Mouse (Mus musculus) activated CD4-positive, CD25-positive, alpha-beta regulatory T cell, adult 4 months (primary cell): ENCODE results near the gene Rxrb. TPM values are rescaled to one million over a fixed set of nuclear protein-coding genes. Genes with fewer than 3 reads are reported as not detected.

Experiments used
- ATAC-seq: one replicate; pipeline ENCODE4 v1.8.0; 2017
- polyA plus RNA-seq, 2 experiments: library from polyadenylated mRNA; unstranded; fragments of 100-300 nt; shearing (Covaris generic); gene quantifications; one replicate each; pipeline ENCODE4 v1.2.1; 2017

Rxrb gene
- polyA plus RNA-seq, 2 experiments from 2014 or later = 7.2 to 9.0 TPM

GRCm38 (mm10) chr17:34068864-34069263, 37.3 kb downstream of the Rxrb start:
- no peak for ATAC-seq

GRCm38 (mm10) chr17:34072091-34072490, 40.5 kb downstream of the Rxrb start:
- no peak for ATAC-seq

- ATAC-seq = no peak
These were observed 43.7 kb downstream of the Rxrb start for GRCm38 (mm10) chr17:34075271-34075670.

GRCm38 (mm10) chr17:34077549-34077948, 45.9 kb downstream of the Rxrb start:
- peak; percentile 29 for ATAC-seq

GRCm38 (mm10) chr17:34078148-34078547, 46.5 kb downstream of the Rxrb start:
- ATAC-seq = no peak

GRCm38 (mm10) chr17:34079002-34079401, 47.4 kb downstream of the Rxrb start:
- ATAC-seq = no peak

GRCm38 (mm10) chr17:34079621-34080020, 48.0 kb downstream of the Rxrb start:
- ATAC-seq = peak; percentile 80

GRCm38 (mm10) chr17:34083104-34083503, 51.5 kb downstream of the Rxrb start:
- ATAC-seq = no peak

- no peak for ATAC-seq
These were observed 55.8 kb downstream of the Rxrb start for GRCm38 (mm10) chr17:34087386-34087785.

Other genes starting within 250 kb of the Rxrb start
- 1 to 10 TPM; 3.7 to 4.8 TPM for gene Angptl4, start 250.0 kb upstream of the Rxrb start, polyA plus RNA-seq
- 1 to 10 TPM; 1.9 to 3.3 TPM for gene Kank3, start 221.3 kb upstream of the Rxrb start, polyA plus RNA-seq
- 1,000 to 10,000 TPM; 1,524 to 2,342 TPM for gene Rps28, start 207.2 kb upstream of the Rxrb start, polyA plus RNA-seq
- 100 to 1,000 TPM; 389 to 432 TPM for gene Ndufa7, start 207.2 kb upstream of the Rxrb start, polyA plus RNA-seq
- 10 to 100 TPM; 11.4 to 15.9 TPM for gene Cd320, start 188.7 kb upstream of the Rxrb start, polyA plus RNA-seq
- not detected for gene Gm7029, start 158.0 kb upstream of the Rxrb start, polyA plus RNA-seq
- gene Kifc1, start 141.2 kb upstream of the Rxrb start, polyA plus RNA-seq = 1 to 10 TPM; 1.5 to 2.5 TPM
- gene Platr17, start 126.7 kb upstream of the Rxrb start, polyA plus RNA-seq = 10 to 100 TPM in 1 of 2 experiments, 1 to 10 TPM in 1; 6.5 to 15.4 TPM
- gene Daxx, start 122.4 kb upstream of the Rxrb start, polyA plus RNA-seq = 100 to 1,000 TPM in 1 of 2 experiments, 10 to 100 TPM in 1; 97.4 to 149 TPM
- 100 to 1,000 TPM; 299 to 436 TPM for gene Tapbp, start 115.9 kb upstream of the Rxrb start, polyA plus RNA-seq
- gene Zbtb22, start 115.9 kb upstream of the Rxrb start, polyA plus RNA-seq = 1 to 10 TPM; 4.1 to 4.7 TPM
- gene Rgl2, start 102.3 kb upstream of the Rxrb start, polyA plus RNA-seq = 10 to 100 TPM; 26.5 to 34.3 TPM
- 100 to 1,000 TPM; 113 to 146 TPM for gene Pfdn6, start 91.5 kb upstream of the Rxrb start, polyA plus RNA-seq
- 10 to 100 TPM; 11.8 to 16.6 TPM for gene Wdr46, start 91.2 kb upstream of the Rxrb start, polyA plus RNA-seq
- 10 to 100 TPM; 18.7 to 19.0 TPM for gene B3galt4, start 80.3 kb upstream of the Rxrb start, polyA plus RNA-seq
- gene Vps52, start 76.0 kb upstream of the Rxrb start, polyA plus RNA-seq = 10 to 100 TPM; 25.1 to 28.2 TPM
- gene Rps18, start 75.8 kb upstream of the Rxrb start, polyA plus RNA-seq = 1,000 to 10,000 TPM; 6,680 to 7,218 TPM
- gene H2-K1, start 31.5 kb upstream of the Rxrb start, polyA plus RNA-seq = 1,000 to 10,000 TPM; 4,668 to 6,585 TPM
- 1 to 10 TPM; 2.2 to 3.4 TPM for gene Ring1, start 7.1 kb upstream of the Rxrb start, polyA plus RNA-seq
- gene H2-Ke6, start 3.8 kb upstream of the Rxrb start, polyA plus RNA-seq = 10 to 100 TPM; 29.3 to 35.2 TPM
- 10 to 100 TPM; 34.6 to 49.4 TPM for gene Slc39a7, start 130 bp upstream of the Rxrb start, polyA plus RNA-seq
- under 1 TPM; 0.07 to 0.20 TPM for gene Col11a2, start 7.6 kb downstream of the Rxrb start, polyA plus RNA-seq
- gene H2-Oa, start 60.5 kb downstream of the Rxrb start, polyA plus RNA-seq = 10 to 100 TPM; 42.9 to 45.4 TPM
- gene H2-DMa, start 87.7 kb downstream of the Rxrb start, polyA plus RNA-seq = 100 to 1,000 TPM; 152 to 211 TPM
- 100 to 1,000 TPM in 1 of 2 experiments, 10 to 100 TPM in 1; 99.8 to 116 TPM for gene Brd2, start 90.8 kb downstream of the Rxrb start, polyA plus RNA-seq
- gene H2-DMb2, start 111.5 kb downstream of the Rxrb start, polyA plus RNA-seq = 10 to 100 TPM in 1 of 2 experiments, 1 to 10 TPM in 1; 4.8 to 19.7 TPM
- gene H2-DMb1, start 121.3 kb downstream of the Rxrb start, polyA plus RNA-seq = 1 to 10 TPM; 1.9 to 3.7 TPM
- 100 to 1,000 TPM; 134 to 207 TPM for gene Tap1, start 155.7 kb downstream of the Rxrb start, polyA plus RNA-seq
- 100 to 1,000 TPM; 320 to 348 TPM for gene Psmb9, start 156.0 kb downstream of the Rxrb start, polyA plus RNA-seq
- 1,000 to 10,000 TPM in 1 of 2 experiments, 100 to 1,000 TPM in 1; 892 to 1,228 TPM for gene Psmb8, start 165.9 kb downstream of the Rxrb start, polyA plus RNA-seq
- 100 to 1,000 TPM in 1 of 2 experiments, 10 to 100 TPM in 1; 68.0 to 148 TPM for gene Tap2, start 171.7 kb downstream of the Rxrb start, polyA plus RNA-seq
- gene H2-Ob, start 207.1 kb downstream of the Rxrb start, polyA plus RNA-seq = 10 to 100 TPM; 57.3 to 70.9 TPM
- 10 to 100 TPM in 1 of 2 experiments, 1 to 10 TPM in 1; 3.7 to 69.9 TPM for gene H2-Ab1, start 225.9 kb downstream of the Rxrb start, polyA plus RNA-seq